Mouse (Mus musculus) lung, adult 2 months (tissue): ENCODE results near the gene Rhob. TPM values are rescaled to one million over a fixed set of nuclear protein-coding genes. Genes with fewer than 3 reads are reported as not detected.

Experiments used
- DNase-seq: peaks from one replicate; pipeline ENCODE4 v3.0.0; 2022
- H3K4me1 ChIP-seq: fragments of 200-500 bp; 2 replicates; pipeline ENCODE4 v1.6.1; 2011; ENCODE audit warnings: low read length; ENCODE audit not compliant: control insufficient read depth, insufficient read depth
- H3K4me3 ChIP-seq: fragments of 200-500 bp; replicated peaks from 2 replicates; pipeline ENCODE3; 2011; ENCODE audit warnings: low read depth, mild to moderate bottlenecking, control low read depth, low read length; ENCODE audit errors: extremely low read depth
- CTCF ChIP-seq: fragments of 200-500 bp; IDR thresholded peaks from 2 replicates; pipeline ENCODE4 v1.5.1; 2011; ENCODE audit warnings: mild to moderate bottlenecking, low read length, control low read depth; ENCODE audit not compliant: insufficient read depth
- POLR2A ChIP-seq: fragments of 200-500 bp; IDR thresholded peaks from 2 replicates; pipeline ENCODE4 v1.6.1; 2011; ENCODE audit warnings: low read depth, mild to moderate bottlenecking, control low read depth, low read length, borderline replicate concordance; ENCODE audit errors: extremely low read depth
- WGBS: fragments of 180-500 bp; shearing (Covaris S2); methylation state at CpG from one replicate; pipeline ENCODE4 v1.1.7; 2018; 5-methylcytosine and 5-hydroxymethylcytosine counted together
- polyA plus RNA-seq: library from polyadenylated mRNA; depleted of rRNA; stranded (reverse); fragments of >200 nt; gene quantifications from 2 replicates; pipeline ENCODE4 v1.2.3, GENCODE M21; 2012

Gene Rhob
- polyA plus RNA-seq, 1 experiment, result 324 TPM

GRCm38 (mm10) chr12:8495881-8496678 is 3.7 kb downstream of the Rhob start:
- H3K4me1 ChIP-seq, result peaks cover 11% of the 10 kb centered on the region
- peak; percentile 55 for DNase-seq
- H3K4me3 ChIP-seq, result no peak overlapping the region
- WGBS, result 9% methylated on average over 15 of the region's 15 CpGs
- TF ChIP-seq CTCF, result no peak
- TF ChIP-seq POLR2A, result no peak

GRCm38 (mm10) chr12:8494675-8495074 is 5.1 kb downstream of the Rhob start:
- H3K4me1 ChIP-seq, result peaks cover 9% of the 10 kb centered on the region; the same call in 1 of the 2 replicates
- TF ChIP-seq CTCF, result no peak
- TF ChIP-seq POLR2A, result no peak
- WGBS, result 52% methylated on average over 3 of the region's 3 CpGs
- no peak overlapping the region for H3K4me3 ChIP-seq
- no peak for DNase-seq

- Histone ChIP-seq H3K4me1 (peaks cover 11% of the 10 kb centered on the region), H3K4me3 (no peak overlapping the region)
- WGBS, result 53% methylated on average over 3 of the region's 3 CpGs
- no peak for DNase-seq
- TF ChIP-seq CTCF (no peak), POLR2A (no peak)
Observed at GRCm38 (mm10) chr12:8493386-8493785, 6.4 kb downstream of the Rhob start.

GRCm38 (mm10) chr12:8489098-8489497 is 10.7 kb downstream of the Rhob start:
- no peak for TF ChIP-seq CTCF
- TF ChIP-seq POLR2A, result no peak
- no peak for DNase-seq
- 45% methylated on average over 4 of the region's 4 CpGs for WGBS
- Histone ChIP-seq H3K4me1 (peaks cover 5% of the 10 kb centered on the region), H3K4me3 (no peak overlapping the region)

GRCm38 (mm10) chr12:8488652-8488980 is 11.2 kb downstream of the Rhob start:
- no peak overlapping the region for H3K4me3 ChIP-seq

GRCm38 (mm10) chr12:8487959-8488651 is 11.7 kb downstream of the Rhob start:
- Histone ChIP-seq H3K4me1 (peaks cover 5% of the 10 kb centered on the region), H3K4me3 (no peak overlapping the region)
- TF ChIP-seq POLR2A (no peak), CTCF (no peak)
- peak; percentile 52 for DNase-seq
- 73% methylated on average over 5 of the region's 5 CpGs for WGBS

More at GRCm38 (mm10) chr12:8488652-8488980, 11.2 kb downstream of the Rhob start:
- H3K4me1 ChIP-seq, result peaks cover 5% of the 10 kb centered on the region
- TF ChIP-seq POLR2A (no peak), CTCF (no peak)
- DNase-seq, result no peak
- WGBS, result 82% methylated on average over 4 of the region's 4 CpGs

GRCm38 (mm10) chr12:8487281-8487680 is 12.5 kb downstream of the Rhob start:
- H3K4me3 ChIP-seq, result no peak overlapping the region
- DNase-seq, result no peak
- WGBS, result 55% methylated on average over 1 of the region's 1 CpGs

GRCm38 (mm10) chr12:8485247-8485646 is 14.6 kb downstream of the Rhob start:
- DNase-seq, result no peak
- Histone ChIP-seq H3K4me1 (peaks cover 5% of the 10 kb centered on the region), H3K4me3 (no peak overlapping the region)
- WGBS, result 87% methylated on average over 7 of the region's 7 CpGs
- no peak for TF ChIP-seq CTCF
- no peak for TF ChIP-seq POLR2A

More at GRCm38 (mm10) chr12:8487281-8487680, 12.5 kb downstream of the Rhob start:
- peaks cover 5% of the 10 kb centered on the region for H3K4me1 ChIP-seq
- no peak for TF ChIP-seq POLR2A
- no peak for TF ChIP-seq CTCF

GRCm38 (mm10) chr12:8482169-8482568 is 17.6 kb downstream of the Rhob start:
- H3K4me1 ChIP-seq, result no peaks in the 10 kb centered on the region; the same call in 1 of the 2 replicates
- H3K4me3 ChIP-seq, result no peak overlapping the region
- no peak for DNase-seq
- TF ChIP-seq CTCF, result no peak
- no peak for TF ChIP-seq POLR2A
- 86% methylated on average over 2 of the region's 2 CpGs for WGBS
